Mouse (Mus musculus) kidney, adult 2 months (tissue): ENCODE measurements around the gene Prkaa1. TPM values are rescaled to one million over a fixed set of nuclear protein-coding genes. Genes with fewer than 3 reads are reported as not detected.

ENCODE experiments used
- DNase-seq: peaks from one replicate; pipeline ENCODE4 v3.0.0; 2021
- H3K27ac ChIP-seq: fragments of 200-500 bp; 2 replicates; pipeline ENCODE4 v1.5.1; 2012; ENCODE audit warnings: low read depth, low read length, control low read depth, inconsistent platforms; ENCODE audit not compliant: insufficient read depth
- H3K27me3 ChIP-seq: fragments of 200-500 bp; replicated peaks from 2 replicates; pipeline ENCODE4 v1.6.1; 2012; ENCODE audit warnings: mild to moderate bottlenecking, moderate library complexity, low read length, inconsistent platforms; ENCODE audit not compliant: control insufficient read depth, insufficient read depth
- H3K36me3 ChIP-seq: fragments of 200-500 bp; 2 replicates; pipeline ENCODE4 v1.6.1; 2012; ENCODE audit warnings: mild to moderate bottlenecking, moderate library complexity, low read length, inconsistent platforms; ENCODE audit not compliant: control insufficient read depth, insufficient read depth
- H3K4me1 ChIP-seq: fragments of 200-500 bp; 2 replicates; pipeline ENCODE4 v1.6.1; 2011; ENCODE audit warnings: low read length; ENCODE audit not compliant: control insufficient read depth, insufficient read depth
- H3K4me3 ChIP-seq: fragments of 200-500 bp; 2 replicates; pipeline ENCODE4 v1.5.1; 2011; ENCODE audit warnings: mild to moderate bottlenecking, low read depth, low read length, control low read depth; ENCODE audit not compliant: insufficient read depth
- CTCF ChIP-seq: fragments of 200-500 bp; conservative IDR thresholded peaks from 2 replicates; pipeline ENCODE4 v1.5.1; 2011; ENCODE audit warnings: low read depth, mild to moderate bottlenecking, control low read depth, low read length, moderate library complexity, mixed read lengths; ENCODE audit not compliant: insufficient read depth, insufficient read length
- POLR2A ChIP-seq: fragments of 200-500 bp; IDR thresholded peaks from one replicate; pipeline ENCODE4 v1.6.1; 2011; ENCODE audit warnings: low read depth, low read length, control low read depth
- WGBS: fragments of 180-500 bp; shearing (Covaris S2); methylation state at CpG from one replicate; pipeline ENCODE4 v1.1.7; 2018; 5-methylcytosine and 5-hydroxymethylcytosine counted together
- polyA plus RNA-seq: library from polyadenylated mRNA; depleted of rRNA; stranded (reverse); fragments of >200 nt; gene quantifications from 2 replicates; pipeline ENCODE4 v1.2.3, GENCODE M21; 2012

Gene Prkaa1
- polyA plus RNA-seq, 1 experiment = 6.5 TPM

- 87% methylated on average over 9 of the region's 9 CpGs for WGBS
- Histone ChIP-seq H3K27ac (no peak overlapping the region), H3K4me3 (no peak overlapping the region), H3K4me1 (peaks cover 5% of the 10 kb centered on the region; the same call in 1 of the 2 replicates), H3K27me3 (no peaks in the 10 kb centered on the region), H3K36me3 (peaks cover 4% of the 10 kb centered on the region)
- no peak for DNase-seq
- no peak for TF ChIP-seq CTCF
- TF ChIP-seq POLR2A = no peak
Observed at GRCm38 (mm10) chr15:5118626-5119025, 25.0 kb upstream of the Prkaa1 start.

GRCm38 (mm10) chr15:5119192-5119591 lies 24.5 kb upstream of the Prkaa1 start:
- Histone ChIP-seq H3K36me3 (peaks cover 4% of the 10 kb centered on the region), H3K27ac (no peak overlapping the region), H3K4me3 (no peak overlapping the region), H3K4me1 (peaks cover 5% of the 10 kb centered on the region; the same call in 1 of the 2 replicates), H3K27me3 (no peaks in the 10 kb centered on the region)
- TF ChIP-seq CTCF = no peak
- no peak for TF ChIP-seq POLR2A
- DNase-seq = no peak
- WGBS = 80% methylated on average over 2 of the region's 2 CpGs

- H3K36me3 ChIP-seq = peaks cover 4% of the 10 kb centered on the region
- 82% methylated on average over 2 of the region's 2 CpGs for WGBS
- H3K4me3 ChIP-seq = no peak overlapping the region
- peaks cover 5% of the 10 kb centered on the region; the same call in 1 of the 2 replicates for H3K4me1 ChIP-seq
- no peaks in the 10 kb centered on the region for H3K27me3 ChIP-seq
- no peak for TF ChIP-seq CTCF
- no peak for TF ChIP-seq POLR2A
- no peak for DNase-seq
- H3K27ac ChIP-seq = no peak overlapping the region
Observed at GRCm38 (mm10) chr15:5119707-5120106, 24.0 kb upstream of the Prkaa1 start.

- no peak for TF ChIP-seq POLR2A
- TF ChIP-seq CTCF = no peak
- H3K27me3 ChIP-seq = no peaks in the 10 kb centered on the region
- 81% methylated on average over 12 of the region's 12 CpGs for WGBS
- H3K27ac ChIP-seq = no peak overlapping the region
- DNase-seq = peak; percentile 46
- peaks cover 4% of the 10 kb centered on the region for H3K36me3 ChIP-seq
- H3K4me3 ChIP-seq = no peak overlapping the region
- H3K4me1 ChIP-seq = peaks cover 5% of the 10 kb centered on the region; the same call in 1 of the 2 replicates
Observed at GRCm38 (mm10) chr15:5121535-5122313, 21.9 kb upstream of the Prkaa1 start.

GRCm38 (mm10) chr15:5126456-5126855 lies 17.2 kb upstream of the Prkaa1 start:
- no peak for DNase-seq
- TF ChIP-seq CTCF = no peak
- TF ChIP-seq POLR2A = no peak
- no peaks in the 10 kb centered on the region for H3K27me3 ChIP-seq
- no peaks in the 10 kb centered on the region; the same call in 1 of the 2 replicates for H3K4me1 ChIP-seq
- WGBS = 61% methylated on average over 4 of the region's 4 CpGs
- H3K36me3 ChIP-seq = no peaks in the 10 kb centered on the region; the same call in 1 of the 2 replicates
- H3K4me3 ChIP-seq = no peak overlapping the region
- no peak overlapping the region for H3K27ac ChIP-seq

GRCm38 (mm10) chr15:5127487-5127886 lies 16.2 kb upstream of the Prkaa1 start:
- H3K27me3 ChIP-seq = no peaks in the 10 kb centered on the region
- H3K4me3 ChIP-seq = no peak overlapping the region
- H3K36me3 ChIP-seq = no peaks in the 10 kb centered on the region
- no peak for DNase-seq
- WGBS = 86% methylated on average over 2 of the region's 2 CpGs
- TF ChIP-seq CTCF (no peak), POLR2A (no peak)
- no peaks in the 10 kb centered on the region for H3K4me1 ChIP-seq
- H3K27ac ChIP-seq = no peak overlapping the region

- Histone ChIP-seq H3K36me3 (no peaks in the 10 kb centered on the region), H3K4me1 (no peaks in the 10 kb centered on the region), H3K27ac (no peak overlapping the region), H3K4me3 (no peak overlapping the region), H3K27me3 (no peaks in the 10 kb centered on the region)
- DNase-seq = no peak
- TF ChIP-seq POLR2A (no peak), CTCF (no peak)
- WGBS = 70% methylated on average over 5 of the region's 5 CpGs
Observed at GRCm38 (mm10) chr15:5128176-5128940, 15.3 kb upstream of the Prkaa1 start.
